In genomic region chr5:53188608-53189007, GRCm38 (mm10) we compare ENCODE assay signal across 9 mouse cellular contexts.
"Had no signal": no experiment of that assay in that cellular context is flagged by ENCODE, and none has a peak within 500 bp of the region (broad histone marks: within the 10 kb centered on the region; RNA-seq: fewer than 3 reads in every experiment).

No protein-coding gene starts in this region.

- DNase-seq: kidney, adult 11 months; kidney, adult 9 months; kidney, postnatal 36 days; layer of hippocampus, adult 9-11 months; liver, embryonic 13.5 days; liver, postnatal 0 days; right cerebral cortex, adult 18-20 months; right cerebral cortex, postnatal 25 days; thymus, postnatal 36 days had no signal

- ATAC-seq: liver, postnatal 0 days had no signal
